Mouse (Mus musculus) limb, embryonic 12.5 days (tissue): ENCODE results near the gene Fto. TPM values are rescaled to one million over a fixed set of nuclear protein-coding genes. Genes with fewer than 3 reads are reported as not detected.

Experiments
- ATAC-seq: fragments of 200-750 bp; cut with Nextera tagmentation; 2 replicates; pipeline ENCODE4 v1.8.0; 2017; ENCODE audit warnings: low read depth, moderate TSS enrichment; ENCODE audit not compliant: insufficient number of reproducible peaks, insufficient read depth, low FRiP score, low TSS enrichment
- H3K27ac ChIP-seq: fragments of 300-500 bp; sonication (generic); 2 replicates; pipeline ENCODE4 v1.5.1; 2016; ENCODE audit warnings: mild to moderate bottlenecking, moderate library complexity
- H3K27me3 ChIP-seq: fragments of 300-500 bp; sonication (generic); 2 replicates; pipeline ENCODE4 v1.6.1; 2016; ENCODE audit warnings: mild to moderate bottlenecking, moderate library complexity
- H3K36me3 ChIP-seq: fragments of 300-500 bp; sonication (generic); 2 replicates; pipeline ENCODE4 v1.6.1; 2016; ENCODE audit warnings: mild to moderate bottlenecking, moderate library complexity
- H3K4me1 ChIP-seq: fragments of 300-500 bp; sonication (generic); replicated peaks from 2 replicates; pipeline ENCODE4 v1.6.1; 2016
- H3K4me2 ChIP-seq: fragments of 300-500 bp; sonication (generic); 2 replicates; pipeline ENCODE4 v1.6.1; 2016; ENCODE audit warnings: mild to moderate bottlenecking, moderate library complexity
- H3K4me3 ChIP-seq: fragments of 300-500 bp; sonication (generic); replicated peaks from 2 replicates; pipeline ENCODE4 v1.5.1; 2016; ENCODE audit warnings: mild to moderate bottlenecking
- H3K9ac ChIP-seq: fragments of 300-500 bp; sonication (generic); replicated peaks from 2 replicates; pipeline ENCODE4 v1.6.1; 2016; ENCODE audit warnings: mild to moderate bottlenecking, moderate library complexity
- H3K9me3 ChIP-seq: fragments of 300-500 bp; sonication (generic); 2 replicates; pipeline ENCODE4 v1.6.1; 2016; ENCODE audit warnings: mild to moderate bottlenecking, moderate library complexity
- WGBS: fragments of 180-500 bp; shearing (Covaris S2); methylation state at CpG from one replicate; pipeline ENCODE4 v1.1.7; 2016; 5-methylcytosine and 5-hydroxymethylcytosine counted together
- polyA plus RNA-seq: library from polyadenylated mRNA; unstranded; fragments of >200 nt; fragmentation: Nextera tagmentation; extraction: Ambion mirVana; gene quantifications from 2 replicates; pipeline ENCODE4 v1.2.1, GENCODE M21; 2016

The Fto gene
- polyA plus RNA-seq, 1 experiment from 2014 or later = 92.1 TPM

DNA sequence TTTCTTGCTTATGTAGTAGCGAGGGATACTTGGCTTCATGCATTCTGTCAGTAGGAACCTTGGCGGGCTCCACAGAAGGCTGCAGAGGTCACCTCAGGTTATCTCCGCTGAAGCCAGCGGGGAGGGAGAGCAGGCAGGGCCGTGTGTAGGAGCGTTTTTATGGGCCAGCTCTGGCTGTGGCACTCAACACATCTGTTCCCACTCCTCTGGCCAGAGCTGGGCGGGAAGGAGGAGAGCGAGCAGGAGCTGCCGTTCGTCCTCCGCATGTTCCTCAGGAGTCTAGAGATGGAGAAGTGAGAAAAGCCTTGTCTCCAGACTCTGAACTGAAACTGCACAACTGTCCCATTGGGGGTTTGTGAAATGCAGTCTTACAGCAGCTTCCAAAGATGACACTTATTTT, 63.5 kb downstream of the Fto start:
- ATAC-seq = no peak
- no peaks in the 10 kb centered on the region for H3K9me3 ChIP-seq
- peak overlapping the region; percentile 34 for H3K4me2 ChIP-seq
- WGBS = 4% methylated on average over 11 of the region's 11 CpGs
- no peak overlapping the region for H3K4me3 ChIP-seq
- H3K27me3 ChIP-seq = peaks cover 50% of the 10 kb centered on the region
- H3K27ac ChIP-seq = no peak overlapping the region
- no peak overlapping the region for H3K9ac ChIP-seq
- H3K36me3 ChIP-seq = no peaks in the 10 kb centered on the region
- peaks cover 62% of the 10 kb centered on the region for H3K4me1 ChIP-seq

DNA sequence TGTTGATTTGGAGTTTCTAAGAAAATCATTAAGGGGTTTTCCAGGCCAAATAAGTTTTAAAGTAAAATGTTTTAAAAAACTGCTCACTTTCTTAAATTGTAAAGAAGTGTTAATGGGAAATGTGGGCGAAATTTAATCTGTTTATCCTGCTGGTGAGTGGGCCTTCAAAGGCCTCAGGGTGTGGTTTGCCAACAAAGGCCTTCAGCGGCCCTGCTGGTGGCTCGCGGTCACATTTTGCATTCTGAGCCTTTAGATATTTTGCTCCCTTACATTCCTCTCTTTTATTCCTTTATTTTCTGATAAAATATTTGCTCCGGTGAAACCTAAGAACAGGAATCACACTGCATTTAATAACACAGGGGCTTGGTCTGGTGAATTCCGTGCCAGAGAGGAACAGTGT, 64.0 kb downstream of the Fto start:
- no peak for ATAC-seq
- H3K9me3 ChIP-seq = no peaks in the 10 kb centered on the region
- peaks cover 64% of the 10 kb centered on the region for H3K4me1 ChIP-seq
- no peak overlapping the region for H3K4me2 ChIP-seq
- no peak overlapping the region for H3K27ac ChIP-seq
- 58% methylated on average over 6 of the region's 6 CpGs for WGBS
- H3K27me3 ChIP-seq = peaks cover 52% of the 10 kb centered on the region
- H3K36me3 ChIP-seq = no peaks in the 10 kb centered on the region
- H3K4me3 ChIP-seq = no peak overlapping the region
- H3K9ac ChIP-seq = no peak overlapping the region

DNA sequence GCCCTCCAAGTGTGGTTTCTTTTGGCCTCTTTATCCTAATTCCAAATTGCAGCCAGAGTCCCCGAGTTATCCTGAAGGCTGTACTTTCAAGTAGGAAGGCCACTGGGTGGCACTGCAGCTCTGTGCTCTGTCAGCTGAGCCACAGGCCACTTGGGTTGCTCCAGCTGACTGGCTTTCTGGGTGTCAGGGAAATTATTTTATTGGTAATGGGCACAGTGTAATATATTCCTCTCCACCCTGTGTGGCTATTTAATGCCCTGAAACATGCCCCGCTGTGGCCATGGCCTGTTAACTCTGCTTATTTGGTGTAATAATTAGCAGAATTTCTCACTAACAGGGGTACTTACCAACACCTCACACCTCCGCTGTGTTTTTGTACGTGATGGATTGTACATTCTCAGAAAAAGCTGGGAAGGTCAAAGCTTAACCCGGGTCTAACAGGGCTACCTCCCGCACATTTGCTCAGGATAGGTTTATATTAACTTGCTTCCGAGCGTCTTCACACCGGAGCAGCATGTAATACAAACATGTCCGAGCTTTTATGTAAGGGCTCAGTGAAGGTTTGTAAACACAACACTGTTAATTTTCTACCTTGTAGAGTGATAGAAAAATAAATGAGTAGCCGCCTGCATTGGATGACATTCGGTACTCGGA, 65.6 kb downstream of the Fto start:
- ATAC-seq = peak; percentile 43
- no peak overlapping the region for H3K4me2 ChIP-seq
- H3K4me1 ChIP-seq = peaks cover 58% of the 10 kb centered on the region
- no peak overlapping the region for H3K4me3 ChIP-seq
- no peaks in the 10 kb centered on the region for H3K9me3 ChIP-seq
- WGBS = 41% methylated on average over 13 of the region's 13 CpGs
- peaks cover 45% of the 10 kb centered on the region for H3K27me3 ChIP-seq
- no peaks in the 10 kb centered on the region for H3K36me3 ChIP-seq
- H3K27ac ChIP-seq = no peak overlapping the region
- no peak overlapping the region for H3K9ac ChIP-seq

DNA sequence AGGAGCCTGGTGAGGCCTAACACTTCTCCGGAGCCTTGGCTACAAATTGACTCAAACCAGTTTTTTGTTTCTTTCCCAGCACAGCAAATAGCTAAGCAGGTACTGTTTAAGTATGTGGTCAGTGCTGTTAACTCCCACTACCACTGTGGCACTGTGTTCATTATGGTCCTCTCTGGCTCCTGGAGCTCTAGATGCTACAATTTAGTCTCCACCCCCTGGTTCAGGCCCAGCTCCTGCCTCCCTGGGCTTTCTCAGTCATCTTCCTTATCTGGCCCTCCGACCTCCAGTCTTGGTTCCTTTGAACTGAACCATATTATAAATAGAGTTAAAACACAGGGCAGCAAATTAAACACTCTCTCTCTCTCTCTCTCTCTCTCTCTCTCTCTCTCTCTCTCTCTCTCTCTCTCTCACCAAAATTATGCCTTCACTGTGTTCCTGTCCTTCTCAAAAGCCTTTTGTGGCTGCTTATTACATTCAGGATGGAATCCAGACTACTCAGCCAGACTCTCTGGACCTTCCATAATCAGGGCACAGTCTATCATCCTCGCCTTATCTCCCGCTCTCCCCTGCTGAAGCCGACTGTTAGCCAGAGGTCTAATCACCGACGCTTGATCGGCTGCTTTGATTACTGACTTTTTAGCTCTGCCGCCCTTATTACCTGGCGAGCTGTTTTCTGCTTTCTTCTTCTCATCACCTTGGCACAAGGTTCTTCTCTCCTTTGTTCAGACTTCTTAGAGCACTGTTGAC, 67.6 kb downstream of the Fto start:
- Histone ChIP-seq H3K4me1 (peaks cover 47% of the 10 kb centered on the region), H3K27ac (no peak overlapping the region), H3K27me3 (peaks cover 30% of the 10 kb centered on the region), H3K4me3 (no peak overlapping the region), H3K4me2 (no peak overlapping the region), H3K9ac (no peak overlapping the region), H3K36me3 (no peaks in the 10 kb centered on the region), H3K9me3 (no peaks in the 10 kb centered on the region)
- 23% methylated on average over 10 of the region's 10 CpGs for whole genome bisulfite sequencing
- ATAC-seq = no peak

DNA sequence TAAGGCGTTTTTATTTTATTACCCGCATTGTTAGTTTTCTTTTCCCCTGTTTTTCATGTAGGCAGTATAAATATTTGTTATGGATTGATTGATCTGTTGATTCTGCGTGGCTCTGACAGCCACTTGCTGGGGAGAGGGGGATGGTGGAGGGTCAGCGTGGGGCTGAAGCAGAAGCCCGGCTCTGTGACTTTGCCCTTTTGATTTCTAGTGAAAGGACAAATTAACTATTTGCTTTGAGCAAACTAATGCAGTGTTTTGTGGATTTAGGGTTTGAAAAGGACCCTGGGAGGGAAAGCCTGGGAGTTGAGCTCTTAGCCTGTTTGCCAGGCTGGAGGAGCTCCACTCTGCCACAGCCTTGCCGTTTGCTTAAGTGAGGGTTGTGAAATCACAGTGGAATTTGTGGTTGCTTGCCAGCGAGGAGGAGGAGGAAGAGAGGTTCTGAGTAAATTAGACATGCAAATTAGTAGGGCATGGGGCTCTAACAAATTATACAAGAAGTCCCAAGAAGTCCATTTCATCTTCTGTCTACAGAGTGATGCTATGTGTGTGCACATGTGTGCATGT, 68.3 kb downstream of the Fto start:
- ATAC-seq = no peak

DNA sequence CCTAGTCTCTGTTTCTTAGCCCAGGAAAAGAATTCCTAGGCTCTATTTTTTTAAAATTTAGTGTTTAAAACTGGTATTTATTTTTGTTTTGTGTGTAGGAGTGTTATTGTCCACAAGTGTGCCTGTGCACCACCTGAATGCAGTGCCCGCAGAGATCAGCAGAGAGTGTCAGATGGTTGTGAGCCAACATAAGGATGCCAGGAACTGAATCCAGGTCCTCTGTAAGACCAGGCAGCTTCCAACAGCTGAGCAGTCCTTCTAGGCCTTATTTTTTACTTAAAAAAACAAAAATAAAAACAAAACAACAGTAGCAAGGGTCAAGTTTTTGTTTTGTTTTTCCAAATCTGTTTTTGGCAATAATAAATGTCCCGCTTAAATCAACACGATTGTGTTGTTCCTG, 69.9 kb downstream of the Fto start:
- H3K4me1 ChIP-seq = peaks cover 31% of the 10 kb centered on the region
- H3K27ac ChIP-seq = no peak overlapping the region
- no peak overlapping the region for H3K9ac ChIP-seq
- peaks cover 20% of the 10 kb centered on the region for H3K27me3 ChIP-seq
- no peak overlapping the region for H3K4me3 ChIP-seq
- H3K36me3 ChIP-seq = no peaks in the 10 kb centered on the region
- no peak for ATAC-seq
- H3K9me3 ChIP-seq = no peaks in the 10 kb centered on the region
- H3K4me2 ChIP-seq = no peak overlapping the region
- 90% methylated on average over 3 of the region's 3 CpGs for WGBS

More for the DNA sequence above, 68.3 kb downstream of the Fto start:
- H3K27me3 ChIP-seq = peaks cover 26% of the 10 kb centered on the region
- no peak overlapping the region for H3K4me3 ChIP-seq
- H3K36me3 ChIP-seq = no peaks in the 10 kb centered on the region
- H3K9ac ChIP-seq = no peak overlapping the region
- no peaks in the 10 kb centered on the region for H3K9me3 ChIP-seq
- WGBS = 14% methylated on average over 7 of the region's 7 CpGs
- H3K4me2 ChIP-seq = no peak overlapping the region
- peaks cover 40% of the 10 kb centered on the region for H3K4me1 ChIP-seq
- H3K27ac ChIP-seq = no peak overlapping the region

DNA sequence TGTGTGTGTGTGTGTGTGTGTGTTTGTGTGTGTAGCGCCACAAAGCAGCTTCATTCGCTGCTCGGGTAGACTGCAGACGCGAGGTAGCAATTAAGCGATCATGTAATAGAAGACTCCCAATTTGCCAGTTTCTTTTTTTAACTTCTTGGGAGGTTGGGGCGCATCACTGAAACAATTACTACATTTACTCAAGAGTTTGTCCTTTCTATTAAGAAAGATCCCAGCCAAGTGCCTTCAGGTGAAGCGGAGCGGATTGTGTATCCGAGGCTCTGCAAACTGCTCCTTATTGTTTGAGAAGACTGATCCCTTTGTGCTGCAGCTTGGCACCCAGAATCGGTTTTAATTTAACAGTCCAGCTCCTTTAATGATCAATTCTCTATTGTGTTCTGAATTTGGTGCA, 70.5 kb downstream of the Fto start:
- no peak overlapping the region for H3K4me3 ChIP-seq
- H3K27me3 ChIP-seq = peaks cover 20% of the 10 kb centered on the region
- H3K4me2 ChIP-seq = no peak overlapping the region
- no peak for ATAC-seq
- H3K9me3 ChIP-seq = no peaks in the 10 kb centered on the region
- no peak overlapping the region for H3K27ac ChIP-seq
- no peak overlapping the region for H3K9ac ChIP-seq
- peaks cover 28% of the 10 kb centered on the region for H3K4me1 ChIP-seq
- 83% methylated on average over 11 of the region's 11 CpGs for WGBS
- H3K36me3 ChIP-seq = no peaks in the 10 kb centered on the region

DNA sequence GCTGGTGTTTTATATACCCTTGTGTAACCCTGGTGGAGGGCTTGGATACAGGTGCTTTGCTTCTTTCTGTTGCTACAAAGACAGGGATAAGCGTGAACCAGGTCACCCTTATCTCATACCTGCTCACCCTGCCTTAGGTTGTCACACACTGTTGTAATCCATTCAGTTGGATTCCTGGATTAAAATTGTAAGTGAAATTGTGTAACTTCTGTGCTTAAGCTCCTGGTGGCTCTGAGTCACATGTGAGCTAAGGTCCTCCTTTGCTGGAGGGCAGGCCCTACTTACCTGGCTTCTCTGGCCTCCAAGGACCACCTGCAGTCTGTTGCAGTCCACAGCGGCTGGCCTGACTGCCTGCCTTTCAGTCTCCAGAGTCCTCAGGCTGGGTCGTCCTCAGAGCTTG, 71.1 kb downstream of the Fto start:
- Histone ChIP-seq H3K4me1 (peaks cover 24% of the 10 kb centered on the region), H3K4me2 (no peak overlapping the region), H3K27ac (no peak overlapping the region), H3K9ac (no peak overlapping the region), H3K36me3 (no peaks in the 10 kb centered on the region), H3K4me3 (no peak overlapping the region), H3K27me3 (peaks cover 21% of the 10 kb centered on the region), H3K9me3 (no peaks in the 10 kb centered on the region)
- WGBS = 88% methylated on average over 3 of the region's 3 CpGs
- no peak for ATAC-seq

DNA sequence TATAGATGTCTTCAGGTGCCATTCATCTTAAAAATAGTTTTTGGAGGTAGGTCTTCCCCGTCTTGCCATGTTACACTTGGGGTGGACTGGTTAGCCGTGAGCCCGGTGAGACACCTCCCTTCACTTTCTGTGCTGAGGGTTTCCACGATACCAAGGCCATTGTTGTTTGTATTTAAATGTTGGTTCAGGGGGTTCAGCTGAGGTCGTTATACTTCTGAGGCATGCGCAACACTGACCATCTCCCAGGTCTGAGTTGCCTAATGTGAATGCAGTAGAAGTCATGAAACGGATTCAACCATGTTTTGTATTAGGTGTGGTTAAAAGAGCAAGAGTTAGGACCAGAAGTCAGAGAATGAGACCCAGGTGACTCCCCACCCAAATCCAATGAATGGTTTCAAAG, 72.5 kb downstream of the Fto start:
- H3K9ac ChIP-seq = no peak overlapping the region
- no peak for ATAC-seq
- peaks cover 16% of the 10 kb centered on the region for H3K27me3 ChIP-seq
- no peak overlapping the region for H3K4me3 ChIP-seq
- WGBS = 91% methylated on average over 7 of the region's 7 CpGs
- H3K36me3 ChIP-seq = no peaks in the 10 kb centered on the region
- no peak overlapping the region for H3K4me2 ChIP-seq
- no peaks in the 10 kb centered on the region for H3K9me3 ChIP-seq
- no peak overlapping the region for H3K27ac ChIP-seq
- peaks cover 28% of the 10 kb centered on the region for H3K4me1 ChIP-seq

DNA sequence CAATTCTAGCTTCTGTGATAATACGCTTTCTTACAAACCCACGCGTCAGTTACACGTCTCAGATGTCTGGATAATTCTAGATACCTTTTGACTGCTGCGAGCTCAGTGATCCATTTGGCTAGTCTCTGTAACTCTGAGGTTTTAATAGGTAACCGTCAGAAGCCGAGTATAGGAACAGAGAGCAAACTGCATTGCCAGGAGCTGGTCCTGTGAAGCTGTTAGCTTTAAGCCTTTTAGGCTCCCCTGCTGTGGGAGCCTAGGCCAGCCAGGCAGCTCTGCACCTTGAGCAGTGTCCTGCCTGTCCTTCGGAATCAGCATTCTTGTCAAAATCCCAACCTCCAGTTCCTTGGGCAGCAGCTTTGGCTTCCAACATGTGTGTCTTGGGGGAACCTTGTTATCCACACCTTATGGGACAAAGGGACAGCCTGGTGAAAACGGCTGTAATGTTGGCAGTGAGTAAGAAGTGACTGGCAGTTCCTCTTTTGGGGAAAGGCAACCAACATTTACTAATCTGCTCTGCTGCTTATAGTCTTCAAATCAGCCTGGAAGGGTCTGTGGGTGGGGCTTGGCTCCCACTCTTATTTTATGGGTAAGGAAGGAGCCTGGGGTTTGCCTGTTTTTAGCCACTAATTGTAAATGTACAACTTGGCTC, 77.2 kb downstream of the Fto start:
- Histone ChIP-seq H3K9ac (0 out of 2 replicates have a peak overlapping the region, but pooled peaks have one; percentile 28), H3K9me3 (no peaks in the 10 kb centered on the region), H3K27me3 (peaks cover 5% of the 10 kb centered on the region; the same call in 1 of the 2 replicates), H3K36me3 (no peaks in the 10 kb centered on the region), H3K4me2 (no peak overlapping the region), H3K4me1 (peaks cover 37% of the 10 kb centered on the region), H3K27ac (no peak overlapping the region), H3K4me3 (no peak overlapping the region)
- ATAC-seq = no peak
- WGBS = 59% methylated on average over 9 of the region's 9 CpGs

DNA sequence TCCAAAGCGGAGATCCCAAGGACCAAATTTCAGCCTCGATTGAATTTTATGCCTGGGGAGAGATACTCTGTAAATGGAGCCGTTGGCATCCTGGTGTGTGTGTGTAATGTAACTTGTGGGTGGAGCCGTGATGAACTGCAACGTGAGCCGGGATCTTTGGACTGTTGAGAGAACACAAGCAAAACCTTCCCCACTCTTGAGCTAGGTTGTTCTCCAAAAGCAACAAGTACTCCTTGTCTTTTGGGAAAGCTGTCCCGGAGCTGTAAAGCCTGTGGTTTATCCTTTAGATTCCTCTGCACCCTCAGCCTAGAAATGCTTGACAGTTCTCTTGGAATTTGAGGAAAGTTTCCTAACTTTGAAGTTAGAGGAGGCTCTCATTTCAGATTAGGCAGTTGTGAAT, 78.9 kb downstream of the Fto start:
- Histone ChIP-seq H3K27ac (no peak overlapping the region), H3K4me1 (peaks cover 37% of the 10 kb centered on the region)

More for the DNA sequence above, 78.9 kb downstream of the Fto start:
- Histone ChIP-seq H3K4me2 (no peak overlapping the region), H3K9ac (no peak overlapping the region), H3K4me3 (no peak overlapping the region), H3K27me3 (peaks cover 5% of the 10 kb centered on the region; the same call in 1 of the 2 replicates), H3K36me3 (no peaks in the 10 kb centered on the region), H3K9me3 (no peaks in the 10 kb centered on the region)
- 64% methylated on average over 7 of the region's 7 CpGs for WGBS
- ATAC-seq = no peak
